Mouse (Mus musculus): ENCODE results near the gene Rxrb.

Gene Rxrb

DNA sequence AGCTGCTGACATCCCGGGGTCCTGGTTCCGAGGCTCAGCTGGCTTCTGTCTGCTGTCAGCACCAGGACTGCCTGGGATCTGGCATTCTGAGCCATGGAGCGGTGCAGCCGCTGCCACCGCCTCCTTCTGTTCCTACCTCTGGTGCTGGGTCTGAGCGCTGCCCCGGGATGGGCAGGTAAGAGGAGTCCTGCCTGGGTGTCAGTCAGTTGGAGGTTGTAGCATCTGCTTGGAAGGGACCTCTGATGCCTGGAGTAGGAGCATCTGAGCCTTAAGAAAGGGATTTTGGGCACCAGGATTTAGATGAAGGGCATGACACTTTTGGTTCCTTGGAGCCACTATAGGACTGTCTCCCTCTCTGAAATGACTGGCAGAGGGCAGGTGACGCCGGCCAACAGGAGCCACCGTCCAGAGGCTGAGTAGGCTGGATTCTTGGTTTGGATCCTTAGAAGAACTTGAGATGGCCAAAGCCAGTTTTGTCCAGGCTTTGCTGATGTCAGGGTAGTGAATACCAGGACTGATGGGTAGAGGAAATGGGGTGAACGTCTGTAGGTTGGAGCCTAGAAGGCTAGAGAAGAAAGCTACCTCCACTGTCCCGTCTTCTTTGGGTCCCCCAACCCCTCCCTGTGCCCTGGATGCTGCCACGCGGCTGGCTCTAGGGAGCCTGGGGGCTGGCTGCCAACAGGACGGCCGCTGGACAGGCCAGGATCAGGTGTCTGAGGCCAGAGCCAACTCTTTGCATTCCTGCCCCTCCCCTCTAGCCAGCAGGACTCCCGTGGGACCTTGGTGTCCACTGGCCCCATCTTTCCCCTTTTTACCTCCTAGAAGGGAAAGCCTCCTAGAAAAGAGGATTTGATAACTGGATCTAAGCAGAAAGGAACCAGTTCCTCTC is 8.2 kb downstream of the Rxrb start:
- DNase-seq (ENCODE audit: low spot score in 2 of 2) = no peak

DNA sequence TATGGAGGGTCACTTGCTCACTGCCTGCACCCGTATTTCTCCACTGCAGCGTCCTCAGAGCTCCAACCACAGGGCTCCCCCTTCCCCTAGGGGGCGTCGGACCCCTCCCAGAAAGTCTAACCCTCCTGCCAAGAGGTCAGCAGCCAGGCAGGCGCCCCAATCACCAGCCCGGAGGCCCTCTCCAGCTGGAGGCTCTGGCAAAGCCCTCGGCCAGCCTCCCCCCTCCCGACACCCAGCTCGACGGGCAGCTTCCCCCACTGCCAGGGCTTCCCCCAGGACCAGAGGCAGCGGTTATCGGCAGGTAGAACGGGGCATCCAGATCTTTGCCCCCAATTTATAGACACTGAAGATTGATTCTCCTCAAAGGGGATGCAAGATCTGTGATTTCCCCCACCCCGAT is 14.3 kb downstream of the Rxrb start:
- DNase-seq (ENCODE audit: low spot score in 2 of 2) = no peak

DNA sequence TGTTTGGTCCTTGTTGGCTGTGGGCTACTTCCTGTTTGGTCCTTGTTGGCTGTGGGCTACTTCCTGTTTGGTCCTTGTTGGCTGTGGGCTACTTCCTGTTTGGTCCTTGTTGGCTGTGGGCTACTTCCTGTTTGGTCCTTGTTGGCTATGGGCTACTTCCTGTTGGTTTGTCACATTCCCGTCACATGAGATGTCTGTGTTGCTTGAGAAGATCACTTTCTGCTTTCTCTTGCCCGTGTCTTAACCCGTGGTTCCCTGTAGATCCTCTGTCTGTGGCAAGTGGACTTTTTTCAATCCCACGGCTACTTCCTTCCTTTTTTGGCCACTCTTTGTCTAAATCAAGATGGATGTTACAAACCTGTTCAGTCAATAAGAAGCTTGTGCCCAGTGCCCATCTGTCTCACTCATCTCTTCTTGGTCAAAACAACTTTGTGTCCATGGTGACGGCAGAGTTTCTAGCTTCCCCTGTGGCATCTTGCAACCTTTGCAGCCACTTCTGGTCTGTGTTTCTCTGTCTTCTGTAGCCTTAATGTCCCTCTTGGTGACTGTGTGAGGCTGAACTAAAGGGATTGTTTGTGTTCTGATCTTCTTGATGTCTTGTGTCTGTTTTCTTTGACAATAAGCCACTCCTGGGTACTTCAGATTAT is 15.9 kb downstream of the Rxrb start:
- DNase-seq (ENCODE audit: low spot score in 2 of 2) = no peak

DNA sequence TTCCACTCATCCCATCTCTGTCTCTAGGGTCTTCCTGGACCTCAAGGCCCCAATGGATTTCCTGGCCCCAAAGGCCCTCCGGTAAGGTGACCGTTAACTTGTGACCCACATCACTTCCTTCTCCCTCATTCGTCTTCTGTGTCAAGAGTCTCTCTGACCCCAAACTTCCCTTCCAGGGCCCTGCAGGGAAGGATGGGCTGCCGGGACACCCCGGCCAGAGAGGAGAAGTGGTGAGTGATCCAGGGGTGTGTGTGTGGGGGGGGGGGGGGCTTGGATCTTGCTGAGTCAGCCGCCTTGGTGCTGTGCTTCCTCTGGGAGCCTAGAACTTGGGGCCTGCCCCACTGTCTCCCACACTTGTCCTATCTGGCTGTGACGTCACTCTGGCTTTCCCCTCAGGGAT is 25.6 kb downstream of the Rxrb start:
- no peak for DNase-seq (ENCODE audit: low spot score in 2 of 2)

DNA sequence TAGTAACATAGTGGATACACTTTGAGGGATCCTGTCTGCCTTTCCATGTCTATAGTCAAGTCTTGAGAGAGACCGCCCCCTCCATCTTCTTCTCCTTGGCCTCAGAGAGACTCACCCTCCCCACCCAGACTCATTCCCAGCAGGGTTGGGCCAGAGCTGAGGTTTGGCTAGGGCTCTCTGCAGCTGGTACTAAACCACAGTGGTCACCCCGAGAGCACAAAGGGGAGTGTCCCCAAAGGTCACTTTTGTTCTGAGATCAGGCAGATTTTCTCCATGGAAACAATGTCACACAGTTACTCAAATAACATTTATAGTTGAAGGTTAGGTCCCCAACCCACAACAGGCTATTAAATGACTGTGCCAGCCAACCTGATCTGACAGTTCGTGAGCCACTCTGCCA is 37.3 kb downstream of the Rxrb start:
- no peak for DNase-seq (ENCODE audit: low spot score in 2 of 2)

DNA sequence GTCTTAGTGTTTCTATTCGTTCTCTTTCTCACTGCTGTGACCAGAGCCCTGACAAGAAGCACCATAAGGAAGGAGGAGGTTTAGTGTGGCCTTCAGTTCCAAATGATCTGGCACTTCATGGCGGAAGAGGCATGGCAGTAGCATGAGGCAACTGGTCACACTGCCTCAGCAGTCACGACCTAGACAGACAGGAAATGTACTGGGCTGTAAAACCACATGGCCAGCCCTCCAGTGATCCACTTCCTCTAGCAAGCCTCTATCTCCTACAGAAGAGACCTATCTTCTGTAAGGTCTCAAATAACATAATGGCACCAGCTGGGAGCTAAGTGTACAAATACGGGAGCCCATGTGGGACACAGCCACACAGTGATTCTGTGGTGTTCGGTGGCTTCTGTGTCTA is 40.5 kb downstream of the Rxrb start:
- no peak for DNase-seq (ENCODE audit: low spot score in 2 of 2)

DNA sequence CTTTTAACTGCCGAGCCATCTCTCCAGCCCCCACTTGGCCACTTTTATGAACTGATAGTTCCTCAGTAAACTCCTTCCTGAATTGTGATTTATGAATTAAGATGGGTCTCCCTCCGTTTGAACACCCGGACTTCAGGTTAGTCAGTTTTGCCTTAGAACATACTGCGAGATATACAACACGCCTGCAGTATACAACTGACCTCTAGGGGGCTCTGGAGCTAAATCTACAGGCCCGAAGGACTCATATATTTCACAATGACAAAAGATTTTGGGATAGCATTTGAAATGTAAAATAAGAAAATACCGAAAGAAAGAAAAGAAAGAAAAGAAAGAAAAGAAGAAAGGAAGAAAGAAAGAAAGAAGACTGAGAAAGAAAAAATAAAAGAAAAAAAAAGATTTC is 43.7 kb downstream of the Rxrb start:
- peak; percentile 72 to 89 for DNase-seq (ENCODE audit: low spot score in 2 of 2)

DNA sequence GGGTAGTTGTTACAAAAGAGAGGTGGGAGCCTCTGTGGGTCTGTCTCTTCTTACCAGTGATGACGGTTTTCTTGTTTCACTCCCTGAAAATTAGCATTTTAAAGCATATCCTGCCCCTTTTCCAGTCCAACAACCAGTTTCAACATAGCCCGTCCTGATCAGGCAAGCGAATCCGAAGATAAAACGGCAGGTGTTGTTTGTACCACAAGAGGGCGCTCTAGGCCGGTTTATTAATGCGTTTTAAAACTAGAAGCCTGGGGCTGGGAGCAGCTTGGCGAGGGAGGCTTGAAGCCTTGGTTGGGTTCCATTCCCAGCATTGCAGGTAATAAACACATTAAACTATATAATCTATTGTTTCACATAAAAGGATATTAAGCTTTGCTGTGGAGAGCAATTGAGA is 45.9 kb downstream of the Rxrb start:
- peak; percentile 51 to 82 for DNase-seq (ENCODE audit: low spot score in 2 of 2)

DNA sequence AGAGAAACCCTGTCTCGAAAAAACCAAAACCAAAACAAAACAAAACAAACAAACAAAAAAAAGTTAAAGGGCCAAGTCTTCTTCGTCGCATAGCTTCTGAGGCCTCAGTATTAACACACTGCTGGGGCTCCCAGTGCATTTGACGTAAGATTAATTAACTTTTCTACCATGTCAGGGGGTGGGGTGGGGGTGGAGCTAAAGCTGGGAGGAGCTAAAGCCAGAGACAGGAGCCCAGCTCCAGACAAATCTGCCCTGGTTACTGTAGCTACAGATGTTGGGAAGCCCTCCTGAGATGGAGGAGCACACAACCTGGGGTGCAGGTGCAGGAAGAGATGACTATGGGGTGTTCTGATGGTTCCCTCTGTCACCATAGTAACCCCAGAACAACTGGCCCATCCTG is 46.5 kb downstream of the Rxrb start:
- DNase-seq (ENCODE audit: low spot score in 2 of 2) = no peak

DNA sequence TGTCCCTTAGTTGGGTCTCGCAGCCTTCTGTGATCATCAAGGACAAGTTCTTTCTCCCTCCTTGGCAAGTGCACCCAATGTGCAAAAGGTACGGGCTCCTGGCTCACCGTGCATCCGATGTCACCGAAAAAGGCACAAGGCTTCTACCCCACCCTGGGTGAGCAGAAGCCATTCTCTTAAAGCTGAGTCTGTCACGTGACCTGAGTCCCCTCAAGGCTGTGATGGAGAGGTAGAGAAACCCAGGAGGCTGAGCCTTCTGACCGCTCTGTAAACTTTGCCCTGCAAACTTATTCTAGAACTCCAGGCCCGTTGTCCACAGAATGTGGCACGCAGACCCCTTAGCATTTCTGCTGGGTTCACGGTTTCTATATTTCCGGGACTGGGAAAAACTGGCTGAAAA is 47.4 kb downstream of the Rxrb start:
- no peak for DNase-seq (ENCODE audit: low spot score in 2 of 2)

DNA sequence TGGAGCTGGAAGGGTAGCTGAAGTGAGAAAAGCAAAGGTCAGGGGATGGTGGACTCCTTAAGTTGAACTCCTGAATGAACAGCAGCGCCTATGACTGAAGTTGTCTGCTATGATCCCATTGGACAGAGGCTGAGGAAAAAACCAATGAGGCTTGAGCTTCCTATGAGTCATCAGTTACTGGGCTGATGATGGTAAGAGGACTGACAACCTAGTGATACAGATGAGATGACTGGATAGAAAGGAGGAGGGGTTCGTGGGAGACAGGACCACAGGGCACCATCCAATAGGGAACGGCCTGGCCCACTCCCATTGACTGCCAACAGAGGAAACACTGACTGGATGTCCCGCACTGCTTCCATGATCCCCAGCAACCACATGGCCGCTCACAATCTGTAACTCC is 48.0 kb downstream of the Rxrb start:
- DNase-seq (ENCODE audit: low spot score in 2 of 2) = no peak

DNA sequence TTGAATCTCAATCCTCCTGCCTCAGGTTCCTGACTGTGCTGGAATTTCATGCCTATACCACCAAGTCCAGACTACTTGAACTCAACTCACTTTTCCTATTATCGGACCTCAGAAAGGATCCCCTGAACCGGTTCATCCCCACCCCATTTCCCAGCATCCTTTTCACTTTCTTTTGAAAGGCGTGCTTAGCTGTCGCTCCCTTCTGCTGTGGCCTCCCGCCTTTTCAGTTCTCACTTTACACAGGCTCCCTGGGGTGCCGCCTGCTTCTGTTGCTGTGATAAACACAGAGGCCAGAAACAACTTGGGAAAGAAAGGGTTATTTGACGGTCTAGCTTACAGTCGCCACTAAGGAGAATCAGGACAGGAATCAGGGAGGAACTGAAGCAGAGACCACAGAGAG is 51.5 kb downstream of the Rxrb start:
- no peak for DNase-seq (ENCODE audit: low spot score in 2 of 2)

DNA sequence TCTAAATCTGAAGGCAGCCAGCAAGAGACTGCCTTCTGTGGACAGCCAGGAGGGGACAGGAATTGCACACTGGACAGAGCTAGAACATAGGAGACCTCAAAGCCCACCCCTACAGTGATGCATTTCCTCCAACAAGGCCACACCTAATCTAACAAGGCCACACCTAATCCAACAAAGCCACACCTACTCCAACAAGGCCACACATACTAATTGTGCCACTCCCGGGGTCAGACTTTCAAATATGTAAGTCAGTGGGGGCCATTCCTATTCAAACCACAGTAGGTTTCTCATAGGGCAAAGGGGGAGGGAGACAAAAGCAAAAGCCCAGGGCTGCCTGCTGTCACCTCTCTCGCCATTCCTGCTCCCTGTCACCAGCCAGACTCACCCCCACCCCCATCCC is 55.8 kb downstream of the Rxrb start:
- no peak for DNase-seq (ENCODE audit: low spot score in 2 of 2)

Data from spleen, postnatal 10 days (tissue).